Mouse (Mus musculus): ENCODE data around the gene Adamts15. TPM values are rescaled to one million over a fixed set of nuclear protein-coding genes. Genes with fewer than 3 reads are reported as not detected.

The Adamts15 gene
- polyA plus RNA-seq, 1 experiment, result not detected

GRCm38 (mm10) chr9:30849951-30850350 lies 72.3 kb downstream of the Adamts15 start:
- TF ChIP-seq GATA1 (IDR thresholded peaks at IDR 0.05; ENCODE audit: low read length), result no peak

GRCm38 (mm10) chr9:30849444-30849843 lies 72.8 kb downstream of the Adamts15 start:
- no peak for TF ChIP-seq GATA1 (IDR thresholded peaks at IDR 0.05; ENCODE audit: low read length)

Other genes starting within 250 kb of the Adamts15 start
- not detected in 2 replicates for gene Adamts8, start 20.1 kb upstream of the Adamts15 start, polyA plus RNA-seq (2012)
- 6.5 and 8.2 TPM in 2 replicates for gene Zbtb44, start 108.2 kb upstream of the Adamts15 start, polyA plus RNA-seq (2012)
- 0.01 TPM in 1 of 2 replicates, not detected in the other for gene St14, start 209.4 kb upstream of the Adamts15 start, polyA plus RNA-seq (2012)